Mouse (Mus musculus) cerebellum, adult 11-12 months (tissue): ENCODE data around the gene Mepe.

ENCODE experiments used
- DNase-seq: peaks from one replicate; pipeline ENCODE4 v3.0.0; 2022

The Mepe gene

DNA sequence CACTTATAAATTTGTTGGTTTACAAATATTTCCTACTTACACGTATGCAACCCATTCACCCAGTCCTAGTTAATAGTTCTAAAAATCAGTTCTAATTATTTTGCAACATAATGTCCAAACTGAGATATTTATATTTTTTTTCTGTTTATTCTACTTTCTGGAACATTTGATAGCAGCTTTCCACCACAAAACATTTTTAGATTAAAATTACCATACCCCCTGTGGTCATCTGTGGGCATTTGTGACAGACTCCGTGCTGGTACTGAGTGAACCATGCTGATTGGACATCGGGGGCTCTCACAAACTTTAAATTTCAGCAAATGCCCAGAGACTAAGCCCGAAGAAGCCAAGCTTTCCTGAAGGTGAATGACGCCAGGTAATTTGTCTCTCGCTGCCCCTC lies at the start of gene Mepe:
Gene Mepe (plus strand): TSS at position 301 of the 400 bp plus-strand sequence.
- DNase-seq = no peak

DNA sequence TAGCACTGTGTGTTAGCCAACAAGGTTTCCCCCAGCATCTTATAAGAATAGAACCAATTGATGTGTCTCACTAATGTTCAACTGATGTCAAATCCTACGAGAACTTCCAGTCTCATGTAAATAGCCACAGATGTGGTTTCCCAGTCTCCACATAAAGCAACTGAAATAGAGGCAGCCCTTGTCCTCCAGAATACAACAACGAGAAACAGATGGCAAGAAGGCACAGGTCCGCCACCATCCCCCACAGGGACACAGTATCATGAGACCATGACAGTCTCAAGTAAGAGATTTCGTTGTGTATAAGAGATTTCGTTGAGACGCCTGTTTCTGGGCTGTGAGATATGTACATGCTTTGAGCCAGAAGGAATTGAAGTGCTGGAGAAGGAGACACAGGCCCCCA lies 30.9 kb upstream of the Mepe start:
- DNase-seq = no peak

GRCm38 (mm10) chr5:104298994-104299393 lies 26.1 kb upstream of the Mepe start, which contains the start of gene Ibsp:
Ibsp (plus strand) TSS chr5:104299171.
- DNase-seq = no peak

GRCm38 (mm10) chr5:104314073-104314472 lies 11.1 kb upstream of the Mepe start:
- DNase-seq = no peak

- DNase-seq = no peak
These were observed 1.8 kb downstream of the Mepe start for GRCm38 (mm10) chr5:104326884-104327283.

- no peak for DNase-seq
These were observed 2.3 kb downstream of the Mepe start for GRCm38 (mm10) chr5:104327389-104327788.

GRCm38 (mm10) chr5:104327876-104328275 lies 2.7 kb downstream of the Mepe start:
- DNase-seq = no peak

DNA sequence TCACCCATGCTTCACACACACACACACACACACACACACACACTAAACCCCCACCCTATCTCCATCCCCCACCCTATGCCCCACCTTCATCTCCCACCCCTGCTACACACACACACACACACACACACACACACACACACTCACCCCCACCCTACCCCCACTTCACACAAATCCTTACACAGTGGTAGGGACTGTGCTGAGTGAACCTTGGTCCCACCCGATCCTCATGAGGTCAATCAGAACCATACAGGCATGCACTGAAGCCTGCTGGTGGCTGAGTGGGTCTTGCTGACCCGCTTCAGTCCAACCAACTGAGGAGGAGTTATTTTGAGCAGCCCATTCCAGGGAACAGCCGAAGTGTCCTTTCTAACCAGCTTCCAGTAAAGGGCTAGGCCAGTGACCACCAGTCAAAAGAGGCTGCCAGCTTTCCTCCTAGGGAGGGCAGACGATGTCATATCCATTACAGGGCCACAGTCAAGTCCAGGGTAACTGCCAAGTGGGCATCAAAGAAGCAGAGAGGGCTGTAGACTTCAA lies 3.3 kb downstream of the Mepe start:
- DNase-seq = no peak

DNA sequence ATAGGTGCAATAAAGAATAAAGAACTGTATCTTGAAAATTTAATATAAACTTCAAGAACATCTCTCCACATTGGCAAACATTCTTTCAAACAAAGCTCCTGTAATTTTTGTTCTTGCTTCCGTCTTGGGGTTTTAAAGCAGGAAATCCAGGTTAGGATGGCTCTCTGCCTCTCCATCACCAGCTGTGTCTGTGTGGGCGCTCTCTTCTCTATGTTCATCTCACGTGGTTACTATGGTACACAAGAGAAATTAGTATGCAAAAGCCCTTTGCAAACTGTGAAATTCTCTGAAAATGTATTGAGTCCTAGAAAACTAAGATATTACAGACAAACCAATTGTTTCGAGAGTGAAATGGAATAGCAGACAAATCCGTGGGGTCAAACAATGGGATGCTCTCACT lies 4.3 kb downstream of the Mepe start:
- DNase-seq = no peak

DNA sequence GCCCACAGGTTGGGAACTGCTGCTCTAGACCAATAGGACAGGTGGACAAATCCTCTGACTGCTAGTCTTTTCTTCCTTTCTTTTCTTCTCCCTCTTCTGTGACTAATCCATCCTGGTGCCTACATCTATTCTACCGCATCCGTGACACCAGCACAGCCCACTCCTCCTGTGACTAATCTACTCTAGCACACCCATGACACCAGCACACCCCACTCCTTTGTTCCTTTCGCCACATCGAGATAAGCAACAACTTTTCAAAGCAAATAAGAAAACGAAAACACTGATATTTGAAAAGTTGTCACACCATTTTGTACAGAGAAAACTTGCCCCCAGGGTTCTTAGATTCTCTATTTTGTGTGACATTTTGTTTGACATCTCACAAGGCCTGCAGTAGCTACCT lies 5.0 kb downstream of the Mepe start:
- no peak for DNase-seq

DNA sequence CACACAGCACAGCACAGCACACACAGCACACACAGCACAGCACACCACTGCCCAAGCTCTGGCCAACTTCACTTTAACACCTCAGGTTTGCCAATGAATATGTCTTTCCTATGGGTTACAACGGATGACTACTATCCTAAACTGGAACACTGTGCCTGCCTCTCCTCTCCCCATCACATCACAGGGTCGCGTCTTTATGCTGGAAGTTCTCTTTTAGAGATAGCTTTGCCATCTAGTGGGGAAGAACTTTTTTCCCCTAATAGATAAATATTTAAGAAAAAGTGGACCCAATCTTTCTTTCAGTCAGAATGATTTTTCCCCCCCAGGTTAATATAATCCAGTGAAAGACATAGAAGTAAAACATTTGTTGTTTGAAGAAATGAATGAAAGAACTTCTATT lies 7.2 kb downstream of the Mepe start:
- no peak for DNase-seq

- DNase-seq = no peak
These were observed 8.1 kb downstream of the Mepe start for GRCm38 (mm10) chr5:104333231-104333640.

- no peak for DNase-seq
These were observed 8.5 kb downstream of the Mepe start for GRCm38 (mm10) chr5:104333643-104334042.

- no peak for DNase-seq
These were observed 9.4 kb downstream of the Mepe start for GRCm38 (mm10) chr5:104334516-104334915.

DNA sequence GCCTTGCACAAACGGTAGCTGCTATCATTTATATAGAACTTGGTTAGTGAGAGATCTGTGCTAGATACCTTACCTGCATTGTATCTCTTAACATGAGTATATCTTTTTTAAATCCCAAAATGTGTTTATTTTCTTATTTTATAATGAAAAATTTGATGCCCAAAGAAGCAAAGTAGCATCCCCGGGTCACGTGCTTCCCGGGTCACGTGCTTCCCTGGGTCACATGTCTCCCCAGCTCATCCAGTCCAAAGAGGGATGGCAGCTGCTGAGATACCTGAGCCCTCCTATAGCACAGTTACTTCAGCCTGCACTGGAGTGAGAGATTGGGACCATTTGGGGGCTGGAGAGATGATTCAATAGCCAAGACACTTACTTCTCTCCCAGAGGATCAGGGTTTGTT lies 10.8 kb downstream of the Mepe start:
- no peak for DNase-seq

- DNase-seq = no peak
These were observed 12.4 kb downstream of the Mepe start for GRCm38 (mm10) chr5:104337491-104337890.

- no peak for DNase-seq
These were observed 13.9 kb downstream of the Mepe start for GRCm38 (mm10) chr5:104339009-104339408.

GRCm38 (mm10) chr5:104339706-104340512 lies 14.8 kb downstream of the Mepe start:
- no peak for DNase-seq

- DNase-seq = no peak
These were observed 15.3 kb downstream of the Mepe start for GRCm38 (mm10) chr5:104340513-104340829.

- no peak for DNase-seq
These were observed 17.8 kb downstream of the Mepe start for GRCm38 (mm10) chr5:104342881-104343280.

DNA sequence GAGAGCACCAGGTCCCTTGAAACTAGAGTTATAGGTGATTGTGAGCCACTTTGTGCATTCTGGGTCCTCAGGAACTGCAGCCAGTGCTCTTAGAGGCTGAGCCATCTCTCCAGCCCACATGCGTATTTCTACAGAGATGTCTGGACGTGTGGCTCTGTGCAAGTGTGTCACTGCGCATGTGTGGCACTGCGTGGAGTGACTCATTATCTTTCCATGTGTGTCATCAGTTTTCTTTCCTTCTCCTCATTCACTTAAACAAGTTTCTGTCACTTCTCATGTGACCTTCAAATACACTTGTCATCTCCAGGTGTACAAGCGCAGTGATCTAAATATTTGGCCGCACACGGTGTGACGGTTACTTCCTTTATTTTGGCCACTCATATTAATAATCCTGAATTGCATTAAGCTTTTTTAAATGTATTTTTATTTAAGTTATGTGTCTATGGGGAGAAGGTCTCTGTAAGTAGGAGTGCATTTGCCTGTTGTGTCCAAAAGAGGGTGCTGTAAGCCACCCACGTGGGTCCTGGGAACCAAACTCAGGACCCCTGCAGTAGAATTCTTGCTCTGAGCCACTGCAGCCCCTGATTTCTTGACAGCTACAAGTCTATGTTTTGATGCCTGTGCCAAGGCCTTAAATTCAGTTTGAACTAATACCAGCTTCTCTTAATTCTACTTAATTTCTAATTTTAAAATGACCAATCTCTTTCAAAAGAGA lies 19.6 kb downstream of the Mepe start:
- DNase-seq = no peak

DNA sequence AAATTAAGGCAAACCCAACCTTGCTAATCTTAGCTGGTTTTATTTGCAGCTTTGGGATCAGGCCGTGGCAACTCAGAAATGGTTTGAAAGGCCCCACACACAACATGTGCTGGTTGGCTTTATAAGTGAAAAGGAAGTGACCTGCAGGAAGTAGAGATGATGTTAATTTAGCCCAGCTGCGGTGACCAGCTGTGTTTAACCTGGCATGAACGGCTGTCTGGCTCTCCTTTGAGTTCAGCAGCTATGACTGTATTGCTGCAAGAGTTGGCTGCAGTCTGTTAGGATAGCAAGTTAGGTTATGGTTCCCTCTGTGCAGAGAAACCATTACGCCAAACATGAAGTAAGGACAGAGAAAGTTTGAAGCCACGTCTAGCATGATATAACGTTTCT lies 20.1 kb downstream of the Mepe start:
- no peak for DNase-seq

DNA sequence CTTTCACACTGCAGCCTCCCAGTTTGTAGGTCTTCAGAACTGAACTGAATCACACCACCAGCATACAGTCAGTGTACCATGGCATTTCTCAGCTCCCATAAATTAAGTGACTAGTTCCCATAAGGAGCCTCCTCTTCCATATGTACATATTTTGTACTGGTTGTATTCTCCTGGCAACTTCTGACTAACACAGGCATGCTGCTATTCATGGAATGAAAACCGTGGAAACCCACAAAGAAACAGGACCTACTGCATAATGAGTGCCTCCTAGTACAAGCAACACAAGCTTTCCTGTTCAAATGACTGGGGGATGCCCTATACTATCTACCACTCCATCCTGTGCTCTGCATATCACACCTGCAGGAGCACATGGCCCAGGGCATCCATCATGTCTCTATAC lies 25.9 kb downstream of the Mepe start:
- DNase-seq = no peak

DNA sequence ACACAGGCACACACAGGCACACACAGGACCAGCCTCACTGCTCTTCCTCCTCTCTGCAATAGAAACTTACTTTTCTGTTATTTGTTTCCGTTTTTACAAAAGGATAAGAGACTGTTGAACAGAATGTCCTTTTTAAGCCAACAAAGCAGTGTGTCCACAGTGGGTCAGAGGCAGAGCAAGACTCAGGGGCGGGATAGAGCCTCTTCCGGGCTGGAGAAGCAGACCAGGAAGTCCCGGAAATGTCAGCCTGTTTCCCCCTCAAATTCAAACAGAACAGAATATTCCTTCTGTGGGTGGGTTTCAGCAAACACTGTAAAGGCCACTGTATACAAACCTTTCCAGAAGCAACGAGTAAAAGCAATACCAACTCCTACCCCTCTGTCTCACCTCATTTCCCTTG lies 26.7 kb downstream of the Mepe start:
- no peak for DNase-seq
